Mouse (Mus musculus): ENCODE results near the gene Tmem107. TPM values are rescaled to one million over a fixed set of nuclear protein-coding genes. Genes with fewer than 3 reads are reported as not detected.

Tmem107 gene
- total and polyA plus RNA-seq, 2 experiments from 2014 or later: 41.7 to 45.6 TPM

DNA sequence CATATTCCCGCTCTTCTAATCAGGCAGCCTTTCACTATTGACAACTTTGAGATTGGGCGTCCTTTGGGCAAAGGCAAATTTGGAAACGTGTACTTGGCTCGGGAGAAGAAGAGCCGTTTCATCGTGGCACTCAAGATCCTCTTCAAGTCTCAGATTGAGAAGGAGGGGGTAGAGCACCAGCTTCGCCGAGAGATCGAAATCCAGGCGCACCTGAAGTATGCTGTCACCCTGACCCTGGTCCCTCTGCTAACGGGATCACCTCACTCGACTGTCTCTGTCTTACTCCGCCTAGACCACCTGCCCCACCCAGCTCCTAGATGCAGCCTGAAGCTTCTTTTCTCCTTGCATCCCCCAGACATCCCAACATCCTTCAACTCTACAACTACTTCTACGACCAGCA, 22.5 kb upstream of the Tmem107 start:
- Histone ChIP-seq H3K27me3 (ENCODE audit: insufficient read depth, low read length) (no peaks in the 10 kb centered on the region), H3K4me1 (ENCODE audit: insufficient read depth) (peaks cover 9% of the 10 kb centered on the region; the same call in 1 of the 2 replicates), H3K27ac (ENCODE audit: low read depth, low read length) (no peak overlapping the region), H3K36me3 (ENCODE audit: insufficient read depth) (no peaks in the 10 kb centered on the region), H3K9me3 (ENCODE audit: low read length) (no peaks in the 10 kb centered on the region), H3K4me3 (ENCODE audit: low read depth, low read length) (no peak overlapping the region), H3K4me2 (ENCODE audit: low read depth) (no peak overlapping the region), H3K9ac (no peak overlapping the region)
- TF ChIP-seq CTCF (IDR thresholded peaks at IDR 0.05; ENCODE audit: low read depth): no peak
- ATAC-seq: no peak
- WGBS: 92% methylated on average over 14 of the region's 14 CpGs
- DNase-seq: no peak

DNA sequence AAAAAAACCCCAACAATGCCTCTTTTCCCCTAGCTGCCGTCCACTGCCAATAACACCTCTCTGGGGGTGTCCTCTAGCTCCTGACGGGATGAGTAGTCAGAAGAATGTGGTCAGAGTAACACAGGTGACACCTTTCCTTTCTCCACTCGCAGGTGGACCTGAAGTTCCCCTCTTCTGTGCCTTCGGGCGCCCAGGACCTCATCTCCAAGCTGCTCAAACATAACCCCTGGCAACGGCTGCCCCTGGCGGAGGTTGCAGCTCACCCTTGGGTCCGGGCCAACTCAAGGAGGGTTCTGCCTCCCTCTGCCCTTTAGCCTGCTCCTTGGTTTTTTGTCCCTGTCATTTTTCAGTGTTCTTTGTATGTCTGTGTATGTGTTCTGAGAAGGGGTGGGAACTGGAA, 19.9 kb upstream of the Tmem107 start:
- Histone ChIP-seq H3K36me3 (ENCODE audit: insufficient read depth) (no peaks in the 10 kb centered on the region), H3K4me1 (ENCODE audit: insufficient read depth) (peaks cover 9% of the 10 kb centered on the region; the same call in 1 of the 2 replicates), H3K4me2 (ENCODE audit: low read depth) (no peak overlapping the region), H3K9ac (no peak overlapping the region), H3K9me3 (ENCODE audit: low read length) (no peaks in the 10 kb centered on the region), H3K27ac (ENCODE audit: low read depth, low read length) (no peak overlapping the region), H3K4me3 (ENCODE audit: low read depth, low read length) (no peak overlapping the region), H3K27me3 (ENCODE audit: insufficient read depth, low read length) (no peaks in the 10 kb centered on the region)
- TF ChIP-seq CTCF (IDR thresholded peaks at IDR 0.05; ENCODE audit: low read depth): no peak
- 84% methylated on average over 8 of the region's 8 CpGs for WGBS
- ATAC-seq (no peak), DNase-seq (no peak)

DNA sequence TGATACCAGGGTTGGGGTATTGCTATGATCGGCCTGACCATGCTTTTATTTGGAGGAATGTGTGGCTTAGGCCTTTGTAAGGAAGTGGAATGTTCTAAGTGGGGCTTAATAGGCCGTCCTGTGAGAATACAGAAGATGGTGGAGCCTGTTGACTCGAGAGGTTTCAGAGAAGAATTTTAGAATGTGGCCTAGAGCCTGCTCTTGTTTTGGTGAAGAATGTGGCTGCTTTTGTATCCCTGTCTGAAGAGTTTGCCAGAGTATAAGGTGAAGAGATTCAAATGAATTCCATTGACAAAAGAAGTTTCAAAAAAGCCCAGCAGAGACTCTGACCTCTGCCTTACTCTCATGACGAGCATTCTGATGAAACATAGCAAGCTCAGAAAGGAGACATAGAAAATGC, 18.8 kb upstream of the Tmem107 start:
- H3K4me2 ChIP-seq (ENCODE audit: low read depth): no peak overlapping the region
- no peak for TF ChIP-seq CTCF (IDR thresholded peaks at IDR 0.05; ENCODE audit: low read depth)
- H3K9ac ChIP-seq: no peak overlapping the region
- no peaks in the 10 kb centered on the region for H3K9me3 ChIP-seq (ENCODE audit: low read length)
- no peak overlapping the region for H3K4me3 ChIP-seq (ENCODE audit: low read depth, low read length)
- no peaks in the 10 kb centered on the region for H3K4me1 ChIP-seq (ENCODE audit: insufficient read depth)
- H3K36me3 ChIP-seq (ENCODE audit: insufficient read depth): no peaks in the 10 kb centered on the region
- H3K27ac ChIP-seq (ENCODE audit: low read depth, low read length): no peak overlapping the region
- DNase-seq (no peak), ATAC-seq (no peak)
- H3K27me3 ChIP-seq (ENCODE audit: insufficient read depth, low read length): no peaks in the 10 kb centered on the region
- 51% methylated on average over 4 of the region's 4 CpGs for WGBS

DNA sequence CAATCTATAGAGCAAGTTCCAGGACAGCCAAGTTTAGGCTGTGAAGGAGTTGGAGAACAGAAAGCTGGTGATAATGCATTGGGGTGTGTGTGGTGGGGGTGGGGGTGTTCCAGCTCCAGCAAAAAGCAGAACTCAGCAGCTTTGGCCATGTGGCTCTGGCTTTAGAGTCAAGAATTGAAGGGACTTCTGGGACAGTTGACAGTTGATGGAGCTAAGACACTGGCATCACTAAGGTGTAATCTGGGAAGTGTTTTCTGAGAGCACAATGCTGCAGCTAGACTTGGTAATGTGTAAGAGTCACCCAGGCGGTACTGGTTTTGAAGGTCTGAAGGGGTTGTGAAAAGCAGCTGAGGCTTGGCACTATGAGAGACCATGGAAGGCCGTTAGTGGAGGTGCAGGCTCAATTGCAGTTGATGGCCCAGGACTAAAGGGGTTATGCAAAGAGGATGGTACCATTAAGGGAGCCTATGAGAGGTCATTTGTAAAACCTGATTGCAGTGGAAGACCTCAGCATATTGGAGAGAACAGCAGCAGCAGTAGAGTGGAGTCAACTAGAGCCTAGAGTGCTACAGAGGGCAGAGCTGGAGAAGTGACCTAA, 17.7 kb upstream of the Tmem107 start:
- no peak overlapping the region for H3K4me3 ChIP-seq (ENCODE audit: low read depth, low read length)
- H3K4me2 ChIP-seq (ENCODE audit: low read depth): no peak overlapping the region
- H3K9me3 ChIP-seq (ENCODE audit: low read length): no peaks in the 10 kb centered on the region
- DNase-seq (no peak), ATAC-seq (no peak)
- TF ChIP-seq CTCF (IDR thresholded peaks at IDR 0.05; ENCODE audit: low read depth): no peak
- 0 out of 2 replicates have a peak, but pooled peaks cover 1% of the 10 kb centered on the region for H3K4me1 ChIP-seq (ENCODE audit: insufficient read depth)
- 92% methylated on average over 2 of the region's 2 CpGs for WGBS
- no peaks in the 10 kb centered on the region for H3K36me3 ChIP-seq (ENCODE audit: insufficient read depth)
- no peak overlapping the region for H3K27ac ChIP-seq (ENCODE audit: low read depth, low read length)
- no peaks in the 10 kb centered on the region for H3K27me3 ChIP-seq (ENCODE audit: insufficient read depth, low read length)
- no peak overlapping the region for H3K9ac ChIP-seq

DNA sequence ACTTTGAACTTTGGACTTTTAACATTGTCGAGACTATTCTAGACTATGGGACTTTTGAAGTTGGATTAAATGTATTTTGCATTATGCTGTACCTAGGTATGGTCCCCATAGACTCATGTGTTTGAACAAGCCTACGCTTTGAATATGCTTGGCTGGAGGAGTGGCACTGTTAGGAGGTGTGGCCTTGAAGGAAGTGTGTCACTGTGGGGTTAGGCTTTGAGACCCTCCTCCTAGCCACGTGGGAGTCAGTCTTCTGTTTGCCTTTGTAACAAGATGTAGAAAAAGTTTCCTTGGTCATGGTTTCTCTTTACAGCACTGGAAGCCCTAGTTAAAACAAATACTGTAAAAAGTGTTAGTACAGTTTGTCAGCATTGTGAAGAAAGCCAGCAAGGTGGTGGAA, 16.8 kb upstream of the Tmem107 start:
- no peak for ATAC-seq
- 0 out of 2 replicates have a peak, but pooled peaks cover 2% of the 10 kb centered on the region for H3K4me1 ChIP-seq (ENCODE audit: insufficient read depth)
- H3K9me3 ChIP-seq (ENCODE audit: low read length): no peaks in the 10 kb centered on the region
- no peak overlapping the region for H3K27ac ChIP-seq (ENCODE audit: low read depth, low read length)
- no peak overlapping the region for H3K9ac ChIP-seq
- no peak for TF ChIP-seq CTCF (IDR thresholded peaks at IDR 0.05; ENCODE audit: low read depth)
- H3K27me3 ChIP-seq (ENCODE audit: insufficient read depth, low read length): no peaks in the 10 kb centered on the region
- H3K36me3 ChIP-seq (ENCODE audit: insufficient read depth): no peaks in the 10 kb centered on the region
- no peak overlapping the region for H3K4me2 ChIP-seq (ENCODE audit: low read depth)
- no peak overlapping the region for H3K4me3 ChIP-seq (ENCODE audit: low read depth, low read length)
- WGBS: 82% methylated on average over 3 of the region's 3 CpGs
- DNase-seq: no peak

DNA sequence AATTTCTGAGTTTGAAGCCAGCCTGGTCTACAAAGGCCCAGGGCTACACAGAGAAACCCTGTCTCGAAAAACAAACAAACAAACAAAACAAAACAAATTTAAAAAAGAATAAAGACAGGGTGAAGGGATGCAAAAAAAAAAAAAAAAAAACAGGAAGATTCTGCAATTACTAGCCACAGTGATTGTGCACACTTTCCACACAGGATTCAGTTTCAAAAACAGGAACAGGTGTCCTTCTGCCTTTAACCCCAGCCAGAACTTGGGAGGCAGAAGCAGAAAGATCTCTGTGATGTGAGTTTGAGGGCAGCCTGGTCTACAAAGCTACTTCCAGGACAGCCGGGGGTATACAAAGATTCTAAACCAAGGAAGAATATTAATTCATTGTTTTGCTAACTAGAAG, 12.3 kb upstream of the Tmem107 start:
- peak overlapping the region; percentile 94 for H3K27ac ChIP-seq (ENCODE audit: low read depth, low read length)
- peak overlapping the region; percentile 88 for H3K4me3 ChIP-seq (ENCODE audit: low read depth, low read length)
- H3K36me3 ChIP-seq (ENCODE audit: insufficient read depth): no peaks in the 10 kb centered on the region
- H3K9ac ChIP-seq: peak overlapping the region; percentile 49
- no peak for ATAC-seq
- H3K4me2 ChIP-seq (ENCODE audit: low read depth): peak overlapping the region; percentile 59
- peaks cover 12% of the 10 kb centered on the region for H3K4me1 ChIP-seq (ENCODE audit: insufficient read depth)
- no peak for TF ChIP-seq CTCF (IDR thresholded peaks at IDR 0.05; ENCODE audit: low read depth)
- WGBS: 63% methylated on average over 2 of the region's 2 CpGs
- no peaks in the 10 kb centered on the region for H3K27me3 ChIP-seq (ENCODE audit: insufficient read depth, low read length)
- no peaks in the 10 kb centered on the region for H3K9me3 ChIP-seq (ENCODE audit: low read length)
- DNase-seq: no peak

DNA sequence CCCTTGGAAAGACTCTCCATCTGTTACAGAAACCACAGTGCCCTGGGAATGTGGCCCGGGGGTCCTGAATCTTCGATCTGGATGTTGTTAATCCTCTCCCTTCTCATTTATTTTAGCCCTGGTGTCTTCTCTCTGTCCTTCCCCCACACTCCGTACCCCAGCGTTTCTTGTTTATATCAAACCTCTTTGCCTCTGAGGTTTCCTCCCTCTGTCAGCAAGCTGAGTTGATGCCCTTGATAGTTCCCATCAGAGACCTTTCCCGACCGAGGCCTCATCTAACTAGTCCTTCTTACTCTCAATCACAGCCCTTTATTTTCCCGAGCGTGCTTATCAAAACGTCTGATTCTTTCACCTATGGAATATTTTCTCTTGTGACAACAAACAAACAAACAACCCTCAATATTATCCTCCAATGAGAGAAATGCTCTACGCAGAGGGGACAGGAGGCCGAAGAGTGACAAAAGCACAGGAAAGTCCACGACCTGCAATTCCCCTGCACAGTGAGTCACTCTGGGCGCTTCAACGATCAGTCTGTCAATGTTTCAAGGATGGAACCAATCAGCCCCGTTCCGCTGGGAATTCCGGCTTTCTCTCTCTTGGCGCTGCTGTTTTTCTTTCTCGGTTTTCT, 11.8 kb upstream of the Tmem107 start:
- Histone ChIP-seq H3K9ac (peak overlapping the region; percentile 49), H3K27ac (ENCODE audit: low read depth, low read length) (peak overlapping the region; percentile 94), H3K4me1 (ENCODE audit: insufficient read depth) (peaks cover 12% of the 10 kb centered on the region), H3K4me2 (ENCODE audit: low read depth) (peak overlapping the region; percentile 59), H3K36me3 (ENCODE audit: insufficient read depth) (no peaks in the 10 kb centered on the region), H3K4me3 (ENCODE audit: low read depth, low read length) (peak overlapping the region; percentile 88), H3K9me3 (ENCODE audit: low read length) (no peaks in the 10 kb centered on the region), H3K27me3 (ENCODE audit: insufficient read depth, low read length) (no peaks in the 10 kb centered on the region)
- DNase-seq: no peak
- TF ChIP-seq CTCF (IDR thresholded peaks at IDR 0.05; ENCODE audit: low read depth): no peak
- ATAC-seq: peak; percentile 30
- WGBS: under 1% methylated on average over 19 of the region's 19 CpGs
